Mouse (Mus musculus) cerebellum, adult 2 months (tissue): Measurements from ENCODE around the gene Clasrp.
A peak's percentile ranks its signal among the peaks of the same experiment; 100 is the strongest.

Experiments used
- CTCF ChIP-seq: fragments of 200-500 bp; IDR thresholded peaks from 2 replicates; pipeline ENCODE4 v1.5.1; 2011; ENCODE audit warnings: low read depth, mild to moderate bottlenecking, control low read depth, low read length, moderate library complexity, borderline replicate concordance; ENCODE audit not compliant: insufficient read depth
- POLR2A ChIP-seq: fragments of 200-500 bp; IDR thresholded peaks from 2 replicates; pipeline ENCODE4 v1.6.1; 2011; ENCODE audit warnings: low read length, control low read depth, borderline replicate concordance; ENCODE audit not compliant: insufficient read depth

GRCm38 (mm10) chr7:19589917-19590316 lies 14.4 kb downstream of the Clasrp start:
- TF ChIP-seq CTCF (peak; percentile 89), POLR2A (no peak)
